Mouse (Mus musculus) CH12.LX (cell line): ENCODE measurements around the gene Cmss1. TPM values are rescaled to one million over a fixed set of nuclear protein-coding genes. Genes with fewer than 3 reads are reported as not detected.

Experiments used
- DNase-seq: peaks from one replicate; pipeline ENCODE4 v3.0.0-alpha.2; 2013; ENCODE audit errors: extremely low read depth
- H3K27ac ChIP-seq: 2 replicates; pipeline ENCODE4 v1.5.1; 2012; ENCODE audit warnings: low read depth, mild to moderate bottlenecking, control low read depth, moderate library complexity; ENCODE audit not compliant: insufficient read depth
- H3K27me3 ChIP-seq: replicated peaks from 2 replicates; pipeline ENCODE3; 2012; ENCODE audit warnings: inconsistent platforms
- H3K36me3 ChIP-seq, 2 experiments: replicated peaks in 1 of 2; 2 replicates each; pipeline versions ENCODE3 to v1.6.1; 2012; ENCODE audit warnings: inconsistent platforms in 1 of 2, low read length in 1 of 2, mild to moderate bottlenecking in 1 of 2, mixed read lengths in 1 of 2, moderate library complexity in 1 of 2; ENCODE audit not compliant: control insufficient read depth in 1 of 2, insufficient read depth in 1 of 2
- H3K4me1 ChIP-seq, 2 experiments: 2 replicates each; pipeline ENCODE4 v1.6.1; 2012; ENCODE audit warnings: inconsistent platforms in 1 of 2, moderate library complexity in 1 of 2; ENCODE audit not compliant: insufficient read depth in 2 of 2, control insufficient read depth in 1 of 2
- H3K4me2 ChIP-seq: 2 replicates; pipeline ENCODE4 v1.6.1; 2012; ENCODE audit warnings: low read depth, mild to moderate bottlenecking, control low read depth; ENCODE audit not compliant: poor library complexity, insufficient read depth, severe bottlenecking
- H3K4me3 ChIP-seq, 3 experiments: fragments of 150-350 bp in 1 of 3; sonication (generic) in 1 of 3; replicated peaks in 1 of 3; 2 replicates each; pipeline versions ENCODE3 to v1.5.1; 2011 to 2012; ENCODE audit warnings: low read depth in 2 of 3, low read length in 2 of 3, mild to moderate bottlenecking in 2 of 3, moderate library complexity in 2 of 3, control low read depth in 1 of 3, improper control_type of control experiment in 1 of 3, inconsistent platforms in 1 of 3, mixed read lengths in 1 of 3; ENCODE audit not compliant: poor library complexity in 1 of 3
- H3K79me2 ChIP-seq: replicated peaks from 2 replicates; pipeline ENCODE4 v1.6.1; 2012; ENCODE audit warnings: mild to moderate bottlenecking, moderate library complexity; ENCODE audit not compliant: control insufficient read depth, poor library complexity, insufficient read depth, severe bottlenecking; ENCODE audit errors: extremely low read depth
- H3K9ac ChIP-seq: 2 replicates; pipeline ENCODE4 v1.6.1; 2012; ENCODE audit warnings: low read depth, mild to moderate bottlenecking, control low read depth, moderate library complexity; ENCODE audit not compliant: insufficient read depth
- H3K9me3 ChIP-seq: replicated peaks from 2 replicates; pipeline ENCODE3; 2012; ENCODE audit warnings: low read length, inconsistent platforms, mixed read lengths
- CHD1 ChIP-seq: IDR thresholded peaks from 2 replicates; pipeline ENCODE4 v1.6.1; 2012; ENCODE audit warnings: low read depth, low read length, improper control_type of control experiment, inconsistent platforms
- CTCF ChIP-seq, 2 experiments: IDR thresholded peaks in 1 of 2; conservative IDR thresholded peaks in 1 of 2; 2 replicates each; pipeline ENCODE4 v1.5.1; 2011 to 2012; ENCODE audit warnings: low read depth in 2 of 2, low read length in 2 of 2, improper control_type of control experiment in 1 of 2, inconsistent platforms in 1 of 2, mild to moderate bottlenecking in 1 of 2, moderate library complexity in 1 of 2
- E2F4 ChIP-seq: IDR thresholded peaks from 2 replicates; pipeline ENCODE4 v1.6.1; 2011; ENCODE audit warnings: low read depth, low read length, improper control_type of control experiment; ENCODE audit not compliant: insufficient replicate concordance
- EP300 ChIP-seq: IDR thresholded peaks from 2 replicates; pipeline ENCODE4 v1.6.1; 2011; ENCODE audit warnings: low read length, improper control_type of control experiment
- ETS1 ChIP-seq: conservative IDR thresholded peaks from 2 replicates; pipeline ENCODE4 v1.6.1; 2012; ENCODE audit warnings: low read depth, mild to moderate bottlenecking, inconsistent platforms, low read length, improper control_type of control experiment, moderate library complexity
- GABPA ChIP-seq: IDR thresholded peaks from 2 replicates; pipeline ENCODE4 v1.6.1; 2012; ENCODE audit warnings: low read depth, low read length, improper control_type of control experiment, inconsistent platforms; ENCODE audit not compliant: insufficient replicate concordance
- IRF4 ChIP-seq: IDR thresholded peaks from 2 replicates; pipeline ENCODE4 v1.6.1; 2014; ENCODE audit warnings: low read depth, mild to moderate bottlenecking, inconsistent platforms, low read length, improper control_type of control experiment
- JUND ChIP-seq: conservative IDR thresholded peaks from 2 replicates; pipeline ENCODE4 v1.6.1; 2011; ENCODE audit warnings: low read depth, low read length, improper control_type of control experiment
- KAT2A ChIP-seq: IDR thresholded peaks from 2 replicates; pipeline ENCODE4 v1.6.1; 2012; ENCODE audit warnings: low read length, improper control_type of control experiment, inconsistent platforms; ENCODE audit not compliant: insufficient replicate concordance
- MAFK ChIP-seq: IDR thresholded peaks from 2 replicates; pipeline ENCODE4 v1.6.1; 2011; ENCODE audit warnings: low read length, improper control_type of control experiment; ENCODE audit not compliant: insufficient replicate concordance
- MAZ ChIP-seq: IDR thresholded peaks from 2 replicates; pipeline ENCODE4 v1.6.1; 2012; ENCODE audit warnings: low read depth, mild to moderate bottlenecking, inconsistent platforms, low read length, improper control_type of control experiment, moderate library complexity
- MEF2A ChIP-seq: IDR thresholded peaks from 2 replicates; pipeline ENCODE4 v1.6.1; 2014; ENCODE audit warnings: low read depth, mild to moderate bottlenecking, inconsistent platforms, low read length, improper control_type of control experiment, borderline replicate concordance
- MXI1 ChIP-seq: IDR thresholded peaks from 2 replicates; pipeline ENCODE4 v1.6.1; 2011; ENCODE audit warnings: mild to moderate bottlenecking, low read depth, low read length, improper control_type of control experiment
- NELFE ChIP-seq: IDR thresholded peaks from 2 replicates; pipeline ENCODE4 v1.6.1; 2011; ENCODE audit warnings: low read depth, low read length, improper control_type of control experiment
- NRF1 ChIP-seq: IDR thresholded peaks from 2 replicates; pipeline ENCODE4 v1.6.1; 2014; ENCODE audit warnings: low read depth, mild to moderate bottlenecking, inconsistent platforms, low read length, improper control_type of control experiment, moderate library complexity
- PAX5 ChIP-seq: IDR thresholded peaks from 2 replicates; pipeline ENCODE4 v1.6.1; 2012; ENCODE audit warnings: low read length, inconsistent platforms, mixed read lengths
- RAD21 ChIP-seq: IDR thresholded peaks from 2 replicates; pipeline ENCODE4 v1.6.1; 2011; ENCODE audit warnings: low read depth, mild to moderate bottlenecking, low read length, improper control_type of control experiment, moderate library complexity
- RCOR1 ChIP-seq: conservative IDR thresholded peaks from 2 replicates; pipeline ENCODE4 v1.6.1; 2012; ENCODE audit warnings: low read depth, mild to moderate bottlenecking, inconsistent platforms, low read length, improper control_type of control experiment
- SIN3A ChIP-seq: IDR thresholded peaks from 2 replicates; pipeline ENCODE4 v1.6.1; 2012; ENCODE audit warnings: low read length, improper control_type of control experiment, inconsistent platforms
- SMC3 ChIP-seq: IDR thresholded peaks from 2 replicates; pipeline ENCODE4 v1.6.1; 2011; ENCODE audit warnings: low read depth, low read length, improper control_type of control experiment
- TCF12 ChIP-seq: IDR thresholded peaks from 2 replicates; pipeline ENCODE4 v1.6.1; 2014; ENCODE audit warnings: low read depth, mild to moderate bottlenecking, inconsistent platforms, low read length, improper control_type of control experiment
- UBTF ChIP-seq: IDR thresholded peaks from 2 replicates; pipeline ENCODE4 v1.6.1; 2012; ENCODE audit warnings: low read depth, mild to moderate bottlenecking, inconsistent platforms, low read length, improper control_type of control experiment, moderate library complexity
- USF1 ChIP-seq: IDR thresholded peaks from 2 replicates; pipeline ENCODE4 v1.6.1; 2014; ENCODE audit warnings: low read depth, mild to moderate bottlenecking, inconsistent platforms, low read length, improper control_type of control experiment
- USF2 ChIP-seq: conservative IDR thresholded peaks from 2 replicates; pipeline ENCODE4 v1.6.1; 2011; ENCODE audit warnings: low read depth, low read length, improper control_type of control experiment
- ZC3H11A ChIP-seq: IDR thresholded peaks from 2 replicates; pipeline ENCODE4 v1.6.1; 2012; ENCODE audit warnings: low read depth, mild to moderate bottlenecking, inconsistent platforms, low read length, improper control_type of control experiment
- ZNF384 ChIP-seq: IDR thresholded peaks from 2 replicates; pipeline ENCODE4 v1.6.1; 2012; ENCODE audit warnings: low read depth, low read length, improper control_type of control experiment, inconsistent platforms
- dilution Hi-C: fragments of 300-500 bp; cut with MboI; formaldehyde crosslinking; loops from 2 replicates; pipeline ENCODE4 v1.14.3; 2020; ENCODE audit warnings: low sequenced_read_pairs; ENCODE audit not compliant: extremely low pct_unique_long_range_greater_than_20kb, extremely low pct_ligation_motif_present
- in situ Hi-C: fragments of 300-500 bp; cut with MboI; formaldehyde crosslinking; loops from 3 replicates; pipeline ENCODE4 v1.14.3; 2019; ENCODE audit warnings: low sequenced_read_pairs, low pct_ligation_motif_present, low pct_unique_long_range_greater_than_20kb, mixed read lengths
- polyA plus RNA-seq: library from polyadenylated mRNA; unstranded; fragments of >175 nt; gene quantifications from 2 replicates; pipeline ENCODE4 v1.2.1, GENCODE M21; 2012; ENCODE audit warnings: low read depth; ENCODE audit not compliant: insufficient read length
- total RNA-seq, 2 experiments: library from RNA; depleted of rRNA; stranded (reverse); fragments of 300-350 nt in 1 of 2; fragments of >200 nt in 1 of 2; gene quantifications; 2 replicates each; pipeline ENCODE4 v1.2.3; 2012 to 2014

The Cmss1 gene
- total and polyA plus RNA-seq, 3 experiments = 94.7 to 107 (median 103) TPM

DNA sequence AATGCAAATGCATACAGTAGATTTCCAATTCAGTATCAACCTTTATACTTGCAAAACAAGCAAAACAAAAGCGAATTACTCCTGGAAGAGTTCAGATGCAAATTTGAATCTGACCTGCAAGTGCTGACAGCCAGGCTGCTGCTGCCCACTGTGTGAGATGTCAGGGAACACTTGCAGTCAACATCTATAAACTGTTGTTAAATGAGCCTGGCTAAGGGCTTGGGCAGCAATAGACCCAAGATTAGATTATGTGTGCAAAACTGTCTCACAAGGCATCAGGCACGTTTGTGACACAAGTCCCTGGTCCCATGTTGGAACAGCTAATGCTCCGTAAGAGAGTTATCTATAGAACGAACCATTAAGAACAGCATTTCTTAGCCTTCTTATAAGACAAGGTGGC is 314.4 kb downstream of the Cmss1 start:
- Histone ChIP-seq H3K4me2 (no peak overlapping the region), H3K9me3 (peaks cover 2% of the 10 kb centered on the region), H3K9ac (no peak overlapping the region)
- dilution Hi-C loops = no loop called here
- no peak for TF ChIP-seq ETS1
- no peak for TF ChIP-seq NRF1
- TF ChIP-seq MEF2A = no peak
- no peak for TF ChIP-seq ZNF384
- TF ChIP-seq RCOR1 = no peak
- TF ChIP-seq E2F4 = no peak
- TF ChIP-seq ZC3H11A = no peak
- no peak for TF ChIP-seq MAFK
- TF ChIP-seq, all 38 proteins: peak for 0
- Histone ChIP-seq H3K36me3 (no peaks in the 10 kb centered on the region), H3K27ac (no peak overlapping the region), H3K4me3 (no peak overlapping the region), H3K27me3 (no peaks in the 10 kb centered on the region), H3K79me2 (no peaks in the 10 kb centered on the region), H3K4me1 (no peaks in the 10 kb centered on the region)
- in situ Hi-C loops = no loop called here
- DNase-seq = no peak

DNA sequence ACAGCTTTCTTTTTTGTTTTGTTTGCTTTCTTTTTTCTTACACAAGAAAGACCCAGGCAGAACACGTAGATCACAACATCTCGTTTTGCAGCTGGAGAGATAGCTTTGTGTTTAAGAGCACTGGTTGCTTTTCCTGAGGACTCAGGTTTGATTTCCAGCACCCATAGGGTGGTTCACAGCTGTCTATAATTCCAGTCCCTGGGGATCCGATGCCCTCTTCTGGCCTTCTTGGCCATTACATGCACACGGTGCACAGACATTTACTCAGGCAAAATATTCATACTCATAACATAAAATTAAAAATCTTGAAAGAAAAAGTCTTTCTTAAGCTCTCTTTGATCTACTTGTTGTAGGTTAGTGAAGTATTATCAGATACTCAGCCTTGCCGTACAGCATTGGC is 315.0 kb downstream of the Cmss1 start:
- H3K4me1 ChIP-seq = no peaks in the 10 kb centered on the region
- TF ChIP-seq TCF12 (no peak), RAD21 (peak; percentile 38), SMC3 (peak; percentile 52), CTCF (conservative IDR thresholded peaks at IDR 0.05 in 1 of 2, IDR thresholded peaks at IDR 0.05 in 1 of 2; ENCODE audit: low read depth in 2 of 2, low read length in 2 of 2) (peak in 1 of 2 experiments; percentile 44; a peak in 2 of 4 replicates), ETS1 (no peak)
- TF ChIP-seq, all 38 proteins: peak for 3
- dilution Hi-C loops = no loop called here
- Histone ChIP-seq H3K9me3 (peaks cover 2% of the 10 kb centered on the region), H3K4me2 (no peak overlapping the region), H3K9ac (no peak overlapping the region), H3K36me3 (no peaks in the 10 kb centered on the region), H3K27ac (no peak overlapping the region), H3K4me3 (no peak overlapping the region), H3K27me3 (no peaks in the 10 kb centered on the region), H3K79me2 (no peaks in the 10 kb centered on the region)
- in situ Hi-C loops = no loop called here
- no peak for DNase-seq

DNA sequence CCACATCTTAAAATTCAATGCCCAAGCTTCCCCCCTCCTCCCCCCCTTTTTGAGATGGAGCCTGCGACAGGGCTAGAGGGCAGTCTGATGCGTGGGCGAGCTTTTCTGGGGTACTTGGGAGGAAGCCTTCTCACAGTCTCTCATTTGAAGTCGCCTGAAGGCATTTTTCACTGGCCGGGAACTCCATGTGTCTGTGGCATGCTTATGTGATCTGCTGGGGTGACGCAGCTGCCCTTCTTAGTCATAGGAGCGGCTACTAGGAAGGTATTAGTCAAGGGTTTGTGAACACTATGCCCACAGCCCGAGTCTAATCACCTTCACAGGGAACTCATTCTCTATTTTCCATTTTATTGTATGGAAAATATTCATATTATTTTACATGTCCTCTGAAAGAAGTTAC is 325.2 kb downstream of the Cmss1 start:
- no peaks in the 10 kb centered on the region for H3K9me3 ChIP-seq
- H3K27me3 ChIP-seq = no peaks in the 10 kb centered on the region
- H3K36me3 ChIP-seq = no peaks in the 10 kb centered on the region
- no peak overlapping the region for H3K4me3 ChIP-seq
- no peaks in the 10 kb centered on the region for H3K4me1 ChIP-seq
- no peak overlapping the region for H3K27ac ChIP-seq
- no peak for DNase-seq
- no peak overlapping the region for H3K9ac ChIP-seq
- H3K4me2 ChIP-seq = no peak overlapping the region
- TF ChIP-seq RAD21 = no peak
- no peak for TF ChIP-seq PAX5
- no peak for TF ChIP-seq SIN3A
- TF ChIP-seq EP300 = no peak
- no peak for TF ChIP-seq KAT2A
- TF ChIP-seq UBTF = no peak
- TF ChIP-seq CHD1 = no peak
- TF ChIP-seq NELFE = no peak
- TF ChIP-seq JUND = no peak
- no peak for TF ChIP-seq USF1
- TF ChIP-seq MXI1 = no peak
- no peak for TF ChIP-seq GABPA
- no peak for TF ChIP-seq MAZ
- no peak for TF ChIP-seq ZNF384
- no peak for TF ChIP-seq IRF4
- TF ChIP-seq USF2 = no peak
- in situ Hi-C loops = no loop called here
- H3K79me2 ChIP-seq = no peaks in the 10 kb centered on the region
- dilution Hi-C loops = no loop called here
